Comparison of ENCODE assay signal across 10 mouse cellular contexts in the genomic region with DNA sequence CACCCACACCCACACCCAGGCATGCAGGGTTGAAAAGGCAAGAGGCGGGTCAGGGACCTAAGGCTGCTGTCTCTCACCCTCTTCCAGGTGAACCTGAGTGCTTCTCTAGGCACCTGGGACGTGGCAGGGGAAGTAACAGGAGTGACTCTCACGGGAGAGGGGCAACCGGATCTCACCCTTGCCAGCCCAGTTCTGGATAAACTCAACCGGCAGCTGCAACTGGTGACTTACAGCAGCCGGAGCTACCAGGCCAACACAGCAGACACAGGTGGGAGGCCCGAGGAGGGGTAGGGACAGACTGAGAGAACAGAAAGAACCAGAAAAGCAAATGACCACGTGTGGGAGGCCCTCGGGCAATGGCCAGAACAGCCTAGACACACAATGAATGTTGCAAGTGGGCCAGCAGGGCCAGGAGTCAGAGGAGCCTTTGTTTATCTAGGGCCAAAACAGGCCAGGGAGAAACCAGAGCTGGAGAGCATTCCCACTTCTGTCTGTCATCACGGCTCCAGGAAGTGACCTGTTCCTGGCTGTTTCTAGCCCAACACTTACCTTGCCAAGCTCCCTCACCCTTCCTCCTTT. TPM values are rescaled to one million over a fixed set of nuclear protein-coding genes. Genes with fewer than 3 reads are reported as not detected.
DNase-seq lines count a peak whose midpoint lies in the region; ATAC-seq lines count a peak whose summit lies in the region.
"Had no signal": no experiment of that assay in that cellular context is flagged by ENCODE, and none has a peak within 500 bp of the region (broad histone marks: within the 10 kb centered on the region; RNA-seq: fewer than 3 reads in every experiment).

No protein-coding gene starts in this region.

- H3K9me3 ChIP-seq in neural tube, embryonic 12.5 days, result no peaks in the 10 kb centered on the region
- no peaks in the 10 kb centered on the region for H3K9me3 ChIP-seq in liver, embryonic 12.5 days (replicated peaks)
- H3K9me3 ChIP-seq in stomach, embryonic 16.5 days (replicated peaks; ENCODE audit: control insufficient read depth, low read length), result no peaks in the 10 kb centered on the region
- H3K9me3 ChIP-seq: lung, embryonic 15.5 days had no signal

- peak overlapping the region; percentile 99 for H3K4me2 ChIP-seq in neural tube, embryonic 12.5 days (replicated peaks)
- H3K4me2 ChIP-seq in liver, embryonic 12.5 days, result peak overlapping the region; percentile 100; the same call in 1 of the 2 replicates
- H3K4me2 ChIP-seq in stomach, embryonic 16.5 days (ENCODE audit: low read depth, low read length), result peak overlapping the region; percentile 100

- H3K4me3 ChIP-seq in neural tube, embryonic 12.5 days, result no peak overlapping the region
- H3K4me3 ChIP-seq in liver, embryonic 12.5 days, result no peak overlapping the region
- peak overlapping the region; percentile 59 for H3K4me3 ChIP-seq in stomach, embryonic 16.5 days (replicated peaks; ENCODE audit: low read length)

- no peak overlapping the region for H3K9ac ChIP-seq in neural tube, embryonic 12.5 days
- H3K9ac ChIP-seq in liver, embryonic 12.5 days, result no peak overlapping the region
- peak overlapping the region; percentile 86; the same call in 1 of the 2 replicates for H3K9ac ChIP-seq in stomach, embryonic 16.5 days (ENCODE audit: low read length)
- H3K9ac ChIP-seq: lung, embryonic 15.5 days had no signal

- peaks cover 67% of the 10 kb centered on the region for H3K27me3 ChIP-seq in neural tube, embryonic 12.5 days (replicated peaks)
- H3K27me3 ChIP-seq in liver, embryonic 12.5 days (replicated peaks), result peaks cover 88% of the 10 kb centered on the region
- H3K27me3 ChIP-seq in stomach, embryonic 16.5 days (ENCODE audit: control insufficient read depth, insufficient read depth, low read length), result peaks cover 39% of the 10 kb centered on the region

- peaks cover 33% of the 10 kb centered on the region for H3K4me1 ChIP-seq in neural tube, embryonic 12.5 days
- peaks cover 60% of the 10 kb centered on the region for H3K4me1 ChIP-seq in liver, embryonic 12.5 days
- peaks cover 29% of the 10 kb centered on the region for H3K4me1 ChIP-seq in stomach, embryonic 16.5 days (ENCODE audit: control insufficient read depth, insufficient read depth, low read length)

- DNase-seq in cerebellum, adult 11-12 months, result peak; percentile 41
- DNase-seq in cerebellum, postnatal 25 days, result no peak
- no peak for DNase-seq in neural tube, embryonic 10.5 days (ENCODE audit: extremely low spot score, low spot score)
- DNase-seq in retina, postnatal 1 day, result no peak
- DNase-seq in gastrocnemius, adult 18-20 months (ENCODE audit: low spot score), result no peak
- DNase-seq: kidney, adult 9 months had no signal

- WGBS in neural tube, embryonic 12.5 days, result 53% methylated on average over 10 of the region's 10 CpGs
- WGBS in liver, embryonic 12.5 days (ENCODE audit: insufficient replicate concordance), result 54% methylated on average over 10 of the region's 10 CpGs
- 33% methylated on average over 10 of the region's 10 CpGs for WGBS in stomach, embryonic 16.5 days

- no peak overlapping the region for H3K27ac ChIP-seq in neural tube, embryonic 12.5 days
- H3K27ac ChIP-seq in liver, embryonic 12.5 days, result no peak overlapping the region
- peak overlapping the region; percentile 86 for H3K27ac ChIP-seq in stomach, embryonic 16.5 days (ENCODE audit: low read length)
- H3K27ac ChIP-seq: lung, embryonic 15.5 days had no signal

- H3K36me3 ChIP-seq in neural tube, embryonic 12.5 days, result no peaks in the 10 kb centered on the region
- no peaks in the 10 kb centered on the region; the same call in 1 of the 2 replicates for H3K36me3 ChIP-seq in liver, embryonic 12.5 days
- H3K36me3 ChIP-seq in stomach, embryonic 16.5 days (ENCODE audit: control insufficient read depth, insufficient read depth, low read length), result no peaks in the 10 kb centered on the region
- H3K36me3 ChIP-seq: lung, embryonic 15.5 days had no signal

- no peak for ATAC-seq in neural tube, embryonic 12.5 days (ENCODE audit: low FRiP score, low read depth)
- ATAC-seq in liver, embryonic 12.5 days, result no peak
- no peak for ATAC-seq in stomach, embryonic 16.5 days (ENCODE audit: insufficient read depth, low FRiP score)

RNA-seq across cellular contexts. Expression of a gene that starts 2.7 kb away (rescaled TPM):
- 29.2 and 31.5 TPM in 2 replicates for polyA plus RNA-seq in neural tube, embryonic 12.5 days (2016; fragmentation: Nextera tagmentation; extraction: Ambion mirVana)
- polyA plus RNA-seq in liver, embryonic 12.5 days (2016; fragmentation: Nextera tagmentation; extraction: Ambion mirVana), result 12.6 TPM in 2 replicates
- 29.3 and 34.3 TPM in 2 replicates for polyA plus RNA-seq in stomach, embryonic 16.5 days (2015; fragmentation: Nextera tagmentation; extraction: Ambion mirVana)
- total RNA-seq in gastrocnemius, adult 18-20 months (2021), result under 1 TPM; 0.39 to 0.93 TPM

RNA-seq across cellular contexts. Expression of a gene that starts 12.7 kb away (rescaled TPM):
- polyA plus RNA-seq in neural tube, embryonic 12.5 days (2016; fragmentation: Nextera tagmentation; extraction: Ambion mirVana), result 1.5 and 1.8 TPM in 2 replicates
- polyA plus RNA-seq in liver, embryonic 12.5 days (2016; fragmentation: Nextera tagmentation; extraction: Ambion mirVana), result 3.0 and 3.6 TPM in 2 replicates
- 1.2 and 1.4 TPM in 2 replicates for polyA plus RNA-seq in stomach, embryonic 16.5 days (2015; fragmentation: Nextera tagmentation; extraction: Ambion mirVana)
- total RNA-seq in gastrocnemius, adult 18-20 months (2021), result 1 to 10 TPM; 1.6 to 2.9 TPM

RNA-seq across cellular contexts. Expression of a gene that starts 22.2 kb away (rescaled TPM):
- 43.3 and 43.6 TPM in 2 replicates for polyA plus RNA-seq in neural tube, embryonic 12.5 days (2016; fragmentation: Nextera tagmentation; extraction: Ambion mirVana)
- 14.3 and 17.4 TPM in 2 replicates for polyA plus RNA-seq in liver, embryonic 12.5 days (2016; fragmentation: Nextera tagmentation; extraction: Ambion mirVana)
- 71.3 and 77.0 TPM in 2 replicates for polyA plus RNA-seq in stomach, embryonic 16.5 days (2015; fragmentation: Nextera tagmentation; extraction: Ambion mirVana)
- total RNA-seq in gastrocnemius, adult 18-20 months (2021), result 1 to 10 TPM; 7.4 to 9.5 TPM

RNA-seq across cellular contexts. Expression of a gene that starts 27.8 kb away (rescaled TPM):
- 189 and 199 TPM in 2 replicates for polyA plus RNA-seq in neural tube, embryonic 12.5 days (2016; fragmentation: Nextera tagmentation; extraction: Ambion mirVana)
- polyA plus RNA-seq in liver, embryonic 12.5 days (2016; fragmentation: Nextera tagmentation; extraction: Ambion mirVana), result 33.2 and 36.9 TPM in 2 replicates
- polyA plus RNA-seq in stomach, embryonic 16.5 days (2015; fragmentation: Nextera tagmentation; extraction: Ambion mirVana), result 68.6 and 79.4 TPM in 2 replicates
- total RNA-seq in gastrocnemius, adult 18-20 months (2021), result 10 to 100 TPM; 20.0 to 27.3 TPM

RNA-seq across cellular contexts. Expression of a gene that starts 43.7 kb away (rescaled TPM):
- polyA plus RNA-seq in neural tube, embryonic 12.5 days (2016; fragmentation: Nextera tagmentation; extraction: Ambion mirVana), result 22.0 and 22.4 TPM in 2 replicates
- 44.7 and 50.0 TPM in 2 replicates for polyA plus RNA-seq in liver, embryonic 12.5 days (2016; fragmentation: Nextera tagmentation; extraction: Ambion mirVana)
- 33.5 and 34.4 TPM in 2 replicates for polyA plus RNA-seq in stomach, embryonic 16.5 days (2015; fragmentation: Nextera tagmentation; extraction: Ambion mirVana)
- total RNA-seq in gastrocnemius, adult 18-20 months (2021), result 1 to 10 TPM; 7.4 to 8.2 TPM
